Mouse (Mus musculus): ENCODE measurements around the gene Hoxc4. TPM values are rescaled to one million over a fixed set of nuclear protein-coding genes. Genes with fewer than 3 reads are reported as not detected.

Gene Hoxc4
- total and polyA plus RNA-seq, 2 experiments from 2014 or later = 13.1 to 33.0 TPM

DNA sequence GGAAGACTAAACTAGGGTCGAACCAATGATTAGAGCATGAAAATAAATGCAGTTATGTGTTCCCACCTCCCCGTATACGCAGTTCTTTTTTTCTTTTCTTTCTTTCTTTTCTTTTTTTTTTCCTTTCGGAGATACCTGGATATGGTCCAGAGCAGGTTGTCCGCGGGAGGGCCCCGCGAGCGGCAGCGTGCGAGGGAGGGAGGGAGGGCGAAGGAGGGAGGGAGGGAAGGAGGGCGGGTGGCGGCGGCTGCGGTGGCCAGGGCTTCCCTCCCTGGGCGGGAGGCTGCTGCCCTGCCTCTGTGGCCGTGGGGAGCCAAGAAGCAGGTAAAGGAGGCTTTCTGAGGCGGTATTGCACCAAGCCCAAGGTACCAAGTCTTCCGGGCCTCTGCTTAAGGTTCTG lies 42.6 kb upstream of the Hoxc4 start, which contains the start of gene Hoxc9:
Gene Hoxc9 (plus strand): TSS at position 269 of the 400 bp plus-strand sequence.
- no peak for DNase-seq (ENCODE audit: low spot score)
- WGBS = under 1% methylated on average over 19 of the region's 20 CpGs
- Histone ChIP-seq H3K36me3 (ENCODE audit: insufficient read depth, low read length) (no peaks in the 10 kb centered on the region), H3K9me3 (ENCODE audit: low read length) (no peaks in the 10 kb centered on the region), H3K4me1 (ENCODE audit: insufficient read depth, low read length) (no peaks in the 10 kb centered on the region), H3K4me2 (ENCODE audit: low read depth, low read length) (no peak within 1 kb of the TSS), H3K27ac (no peak within 1 kb of the TSS), H3K4me3 (ENCODE audit: low read length) (no peak within 1 kb of the TSS), H3K9ac (replicated peaks; ENCODE audit: low read length) (no peak within 1 kb of the TSS), H3K27me3 (ENCODE audit: insufficient read depth, low read length) (peaks cover 87% of the 10 kb centered on the region)
- ATAC-seq = no peak
- TF ChIP-seq CTCF (IDR thresholded peaks at IDR 0.05; ENCODE audit: low read depth) = no peak

- Histone ChIP-seq H3K27me3 (ENCODE audit: insufficient read depth, low read length) (peaks cover 84% of the 10 kb centered on the region), H3K9me3 (ENCODE audit: low read length) (no peaks in the 10 kb centered on the region), H3K4me3 (ENCODE audit: low read length) (no peak overlapping the region), H3K4me1 (ENCODE audit: insufficient read depth, low read length) (no peaks in the 10 kb centered on the region), H3K4me2 (ENCODE audit: low read depth, low read length) (no peak overlapping the region), H3K9ac (replicated peaks; ENCODE audit: low read length) (no peak overlapping the region), H3K36me3 (ENCODE audit: insufficient read depth, low read length) (no peaks in the 10 kb centered on the region), H3K27ac (no peak overlapping the region)
- ATAC-seq (no peak), DNase-seq (ENCODE audit: low spot score) (no peak)
- 1% methylated on average over 37 of the region's 37 CpGs for WGBS
- TF ChIP-seq CTCF (IDR thresholded peaks at IDR 0.05; ENCODE audit: low read depth) = no peak
Measured at GRCm38 (mm10) chr15:102976631-102977422, 41.9 kb upstream of the Hoxc4 start.

DNA sequence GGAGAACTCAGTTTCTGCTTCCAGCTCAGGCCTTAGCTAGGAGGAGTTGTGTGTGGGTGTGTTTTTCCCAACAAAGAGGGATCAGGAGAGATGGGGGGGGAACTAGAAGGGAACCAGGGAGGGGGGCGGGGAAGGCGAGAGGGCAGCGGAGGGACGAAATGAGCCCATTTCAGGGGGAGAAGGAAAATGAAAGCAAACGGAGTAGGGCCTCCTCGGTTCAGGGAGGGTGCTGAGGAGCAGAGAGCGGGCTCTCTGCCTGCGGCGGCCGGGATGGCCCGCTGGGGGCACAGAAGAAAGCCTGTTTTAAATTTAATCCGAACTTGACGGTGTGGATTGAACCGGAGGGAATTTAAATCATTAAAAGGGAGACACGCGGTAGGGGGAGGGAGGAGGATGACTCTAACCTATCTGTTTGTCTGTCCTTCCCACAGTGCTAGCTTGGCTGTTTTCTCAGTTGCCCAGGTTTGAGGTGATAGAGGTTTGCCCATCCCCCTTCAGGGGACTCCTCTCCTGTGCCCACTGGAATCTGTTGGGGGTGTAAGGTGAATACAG lies 41.2 kb upstream of the Hoxc4 start:
- no peak overlapping the region for H3K9ac ChIP-seq (replicated peaks; ENCODE audit: low read length)
- no peak overlapping the region for H3K4me3 ChIP-seq (ENCODE audit: low read length)
- H3K36me3 ChIP-seq (ENCODE audit: insufficient read depth, low read length) = no peaks in the 10 kb centered on the region
- no peak for DNase-seq (ENCODE audit: low spot score)
- WGBS = 4% methylated on average over 16 of the region's 16 CpGs
- no peaks in the 10 kb centered on the region for H3K4me1 ChIP-seq (ENCODE audit: insufficient read depth, low read length)
- H3K4me2 ChIP-seq (ENCODE audit: low read depth, low read length) = no peak overlapping the region
- H3K27me3 ChIP-seq (ENCODE audit: insufficient read depth, low read length) = peaks cover 84% of the 10 kb centered on the region
- ATAC-seq = no peak
- H3K27ac ChIP-seq = no peak overlapping the region
- no peaks in the 10 kb centered on the region for H3K9me3 ChIP-seq (ENCODE audit: low read length)
- TF ChIP-seq CTCF (IDR thresholded peaks at IDR 0.05; ENCODE audit: low read depth) = no peak

DNA sequence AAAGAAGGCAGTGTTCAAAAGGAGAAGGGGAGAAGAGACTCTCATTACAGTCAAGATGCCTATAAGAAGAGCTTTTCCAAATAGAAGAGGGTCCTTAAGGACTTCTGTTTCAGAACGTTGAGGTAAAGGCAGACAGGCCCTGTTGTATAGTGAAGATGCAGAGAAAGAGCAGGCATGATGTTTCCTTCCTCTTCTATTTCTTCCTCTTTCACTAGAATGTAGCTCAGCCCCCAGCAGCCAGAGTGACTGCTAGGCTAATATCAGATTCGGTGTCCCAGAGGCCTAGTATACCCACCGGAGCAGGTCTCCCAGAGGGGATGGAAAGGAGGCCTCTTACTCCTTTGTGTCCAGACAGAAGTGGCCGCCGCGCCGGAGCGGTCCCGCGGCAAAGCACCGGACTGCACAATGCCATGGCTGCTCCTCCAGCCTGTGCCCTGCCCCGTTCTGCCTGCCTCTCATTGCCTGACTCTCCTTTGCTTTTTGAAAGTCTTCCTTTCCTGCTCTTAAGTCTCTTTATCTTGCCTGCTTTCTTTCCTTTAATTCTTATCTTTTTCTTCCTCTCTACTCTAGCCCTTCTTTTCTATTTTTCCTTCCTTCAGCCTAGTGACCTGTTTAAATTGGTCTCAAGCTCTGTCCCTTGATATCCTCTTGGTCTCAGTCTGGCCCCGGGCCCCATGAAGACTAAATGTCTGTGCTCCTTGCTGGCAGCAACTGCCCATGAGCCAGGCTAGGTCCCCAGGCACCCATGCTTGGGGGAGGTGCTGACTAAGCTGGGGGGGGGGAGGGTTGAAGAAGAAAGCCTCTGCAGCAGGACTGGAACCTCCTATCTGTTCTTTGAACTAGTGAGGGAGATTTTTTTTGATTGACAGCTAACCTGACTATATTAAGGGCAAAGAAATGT lies 39.9 kb upstream of the Hoxc4 start:
- Histone ChIP-seq H3K4me3 (ENCODE audit: low read length) (no peak overlapping the region), H3K27ac (no peak overlapping the region), H3K4me1 (ENCODE audit: insufficient read depth, low read length) (no peaks in the 10 kb centered on the region), H3K9me3 (ENCODE audit: low read length) (no peaks in the 10 kb centered on the region), H3K9ac (replicated peaks; ENCODE audit: low read length) (no peak overlapping the region), H3K27me3 (ENCODE audit: insufficient read depth, low read length) (peaks cover 84% of the 10 kb centered on the region), H3K36me3 (ENCODE audit: insufficient read depth, low read length) (no peaks in the 10 kb centered on the region), H3K4me2 (ENCODE audit: low read depth, low read length) (no peak overlapping the region)
- DNase-seq (ENCODE audit: low spot score) (no peak), ATAC-seq (no peak)
- TF ChIP-seq CTCF (IDR thresholded peaks at IDR 0.05; ENCODE audit: low read depth) = no peak
- WGBS = under 1% methylated on average over 13 of the region's 13 CpGs

GRCm38 (mm10) chr15:102979936-102980335 lies 38.8 kb upstream of the Hoxc4 start:
- H3K4me1 ChIP-seq (ENCODE audit: insufficient read depth, low read length) = no peaks in the 10 kb centered on the region
- H3K9ac ChIP-seq (replicated peaks; ENCODE audit: low read length) = no peak overlapping the region
- no peaks in the 10 kb centered on the region for H3K36me3 ChIP-seq (ENCODE audit: insufficient read depth, low read length)
- 0% methylated on average over 1 of the region's 1 CpGs for WGBS
- ATAC-seq = no peak
- no peak for DNase-seq (ENCODE audit: low spot score)
- H3K4me2 ChIP-seq (ENCODE audit: low read depth, low read length) = no peak overlapping the region
- H3K9me3 ChIP-seq (ENCODE audit: low read length) = no peaks in the 10 kb centered on the region
- peaks cover 83% of the 10 kb centered on the region for H3K27me3 ChIP-seq (ENCODE audit: insufficient read depth, low read length)
- TF ChIP-seq CTCF (IDR thresholded peaks at IDR 0.05; ENCODE audit: low read depth) = no peak
- H3K4me3 ChIP-seq (ENCODE audit: low read length) = no peak overlapping the region
- no peak overlapping the region for H3K27ac ChIP-seq

GRCm38 (mm10) chr15:102980352-102980751 lies 38.4 kb upstream of the Hoxc4 start:
- ATAC-seq = no peak
- no peak overlapping the region for H3K9ac ChIP-seq (replicated peaks; ENCODE audit: low read length)
- H3K36me3 ChIP-seq (ENCODE audit: insufficient read depth, low read length) = no peaks in the 10 kb centered on the region
- H3K4me1 ChIP-seq (ENCODE audit: insufficient read depth, low read length) = no peaks in the 10 kb centered on the region
- no peak overlapping the region for H3K4me2 ChIP-seq (ENCODE audit: low read depth, low read length)
- TF ChIP-seq CTCF (IDR thresholded peaks at IDR 0.05; ENCODE audit: low read depth) = no peak
- H3K9me3 ChIP-seq (ENCODE audit: low read length) = no peaks in the 10 kb centered on the region
- H3K27ac ChIP-seq = no peak overlapping the region
- DNase-seq (ENCODE audit: low spot score) = no peak
- H3K27me3 ChIP-seq (ENCODE audit: insufficient read depth, low read length) = peaks cover 83% of the 10 kb centered on the region
- WGBS = 3% methylated on average over 11 of the region's 11 CpGs
- H3K4me3 ChIP-seq (ENCODE audit: low read length) = no peak overlapping the region
